Mouse (Mus musculus) hindbrain, embryonic 16.5 days (tissue): ENCODE measurements at regions not wholly inside any gene's neighbourhood (a gene's known extent, or its start where the extent isn't known, plus 50 kb on each side); places are given as distances from the start of the nearest gene placed in this dataset.

ENCODE experiments used
- ATAC-seq: fragments of 200-750 bp; cut with Nextera tagmentation; 2 replicates; pipeline ENCODE4 v1.8.0; 2017; ENCODE audit warnings: moderate TSS enrichment, moderate library complexity
- H3K27ac ChIP-seq: fragments of 300-500 bp; sonication (generic); 2 replicates; pipeline ENCODE4 v1.5.1; 2014; ENCODE audit warnings: low read depth, mild to moderate bottlenecking, control low read depth, low read length, moderate library complexity
- H3K27me3 ChIP-seq: fragments of 300-500 bp; sonication (generic); replicated peaks from 2 replicates; pipeline ENCODE4 v1.6.1; 2014; ENCODE audit warnings: low read length; ENCODE audit not compliant: control insufficient read depth, insufficient read depth
- H3K36me3 ChIP-seq: fragments of 300-500 bp; sonication (generic); 2 replicates; pipeline ENCODE4 v1.6.1; 2014; ENCODE audit warnings: mild to moderate bottlenecking, low read length, moderate library complexity, mixed read lengths; ENCODE audit not compliant: control insufficient read depth, insufficient read depth
- H3K4me1 ChIP-seq: fragments of 300-500 bp; sonication (generic); 2 replicates; pipeline ENCODE4 v1.6.1; 2014; ENCODE audit warnings: low read depth, low read length; ENCODE audit not compliant: control insufficient read depth, insufficient read depth
- H3K4me2 ChIP-seq: fragments of 300-500 bp; sonication (generic); 2 replicates; pipeline ENCODE4 v1.6.1; 2014; ENCODE audit warnings: mild to moderate bottlenecking, low read length, control low read depth, moderate library complexity
- H3K4me3 ChIP-seq: fragments of 300-500 bp; sonication (generic); 2 replicates; pipeline ENCODE4 v1.5.1; 2014; ENCODE audit warnings: mild to moderate bottlenecking, low read length, control low read depth, moderate library complexity
- H3K9ac ChIP-seq: fragments of 300-500 bp; sonication (generic); 2 replicates; pipeline ENCODE4 v1.6.1; 2014; ENCODE audit warnings: low read depth, mild to moderate bottlenecking, control low read depth, low read length, moderate library complexity
- H3K9me3 ChIP-seq: fragments of 300-500 bp; sonication (generic); 2 replicates; pipeline ENCODE4 v1.6.1; 2014; ENCODE audit warnings: mild to moderate bottlenecking, low read length, moderate library complexity; ENCODE audit not compliant: control insufficient read depth
- WGBS: fragments of 180-500 bp; shearing (Covaris S2); extraction: QIAGEN DNeasy Blood & Tissue Kit; methylation state at CpG from one replicate; pipeline ENCODE4 v1.1.7; 2014; 5-methylcytosine and 5-hydroxymethylcytosine counted together

GRCm38 (mm10) chr1:128535537-128536150 lies 56.4 kb downstream of the Cxcr4 start:
- Histone ChIP-seq H3K27me3 (no peaks in the 10 kb centered on the region), H3K36me3 (no peaks in the 10 kb centered on the region), H3K4me3 (no peak overlapping the region), H3K4me2 (no peak overlapping the region), H3K9ac (no peak overlapping the region), H3K9me3 (no peaks in the 10 kb centered on the region), H3K27ac (no peak overlapping the region), H3K4me1 (peaks cover 3% of the 10 kb centered on the region; the same call in 1 of the 2 replicates)
- ATAC-seq: no peak
- WGBS: 63% methylated on average over 10 of the region's 10 CpGs

DNA sequence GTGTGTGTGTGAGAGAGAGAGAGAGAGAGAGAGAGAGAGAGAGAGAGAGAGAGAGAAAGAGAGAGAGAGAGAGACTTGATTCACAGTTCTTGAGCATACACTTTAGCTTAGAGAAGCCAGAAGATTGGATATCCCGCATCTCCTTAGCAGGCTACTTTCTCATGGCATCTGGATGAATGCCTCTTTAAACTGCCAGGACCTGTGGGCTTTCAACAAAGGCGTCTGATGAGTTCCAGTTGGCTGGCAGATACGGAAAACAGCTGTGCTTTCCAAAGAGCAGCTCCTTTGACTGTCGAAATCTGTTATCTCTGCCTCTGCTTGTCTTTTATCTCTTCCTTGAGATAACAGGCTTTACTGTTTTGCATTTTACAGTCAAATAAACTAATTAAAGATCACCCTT lies 59.5 kb downstream of the Cxcr4 start:
- no peak overlapping the region for H3K9ac ChIP-seq
- no peaks in the 10 kb centered on the region for H3K9me3 ChIP-seq
- no peak overlapping the region for H3K4me3 ChIP-seq
- ATAC-seq: no peak
- H3K27me3 ChIP-seq: no peaks in the 10 kb centered on the region
- H3K4me2 ChIP-seq: no peak overlapping the region
- no peaks in the 10 kb centered on the region; the same call in 1 of the 2 replicates for H3K4me1 ChIP-seq
- no peaks in the 10 kb centered on the region for H3K36me3 ChIP-seq
- WGBS: 5% methylated on average over 4 of the region's 4 CpGs
- no peak overlapping the region for H3K27ac ChIP-seq

- no peak for ATAC-seq
- 85% methylated on average over 4 of the region's 4 CpGs for WGBS
- no peaks in the 10 kb centered on the region for H3K36me3 ChIP-seq
- no peaks in the 10 kb centered on the region; the same call in 1 of the 2 replicates for H3K4me1 ChIP-seq
- H3K27me3 ChIP-seq: no peaks in the 10 kb centered on the region
- no peak overlapping the region for H3K4me3 ChIP-seq
- no peak overlapping the region for H3K27ac ChIP-seq
- H3K4me2 ChIP-seq: no peak overlapping the region
- no peaks in the 10 kb centered on the region for H3K9me3 ChIP-seq
- H3K9ac ChIP-seq: no peak overlapping the region
Measured at GRCm38 (mm10) chr1:128529808-128530545, 62.1 kb downstream of the Cxcr4 start.

DNA sequence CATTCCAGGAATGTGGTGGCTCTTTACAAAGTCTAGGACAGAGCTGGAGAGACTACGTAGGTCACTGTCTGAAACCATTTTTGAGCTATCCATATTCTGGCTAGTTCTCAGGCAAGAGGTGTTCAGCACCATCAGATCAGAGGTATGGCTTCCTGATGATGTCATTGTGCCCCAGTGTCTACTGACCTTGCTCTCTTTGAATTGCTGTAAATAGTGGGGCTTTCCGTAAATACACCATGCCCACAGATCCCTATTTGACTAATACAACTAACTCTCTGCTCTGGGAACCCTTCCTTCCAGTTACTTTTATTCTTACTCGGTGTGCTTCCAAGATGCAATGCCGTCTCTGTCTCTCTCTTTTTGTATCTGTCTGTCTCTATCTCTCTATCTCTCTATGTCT lies 72.9 kb downstream of the Cxcr4 start:
- H3K27me3 ChIP-seq: no peaks in the 10 kb centered on the region
- no peak overlapping the region for H3K27ac ChIP-seq
- H3K4me1 ChIP-seq: no peaks in the 10 kb centered on the region
- H3K4me2 ChIP-seq: no peak overlapping the region
- no peaks in the 10 kb centered on the region for H3K9me3 ChIP-seq
- no peak overlapping the region for H3K9ac ChIP-seq
- no peaks in the 10 kb centered on the region for H3K36me3 ChIP-seq
- 91% methylated on average over 4 of the region's 4 CpGs for WGBS
- no peak overlapping the region for H3K4me3 ChIP-seq
- no peak for ATAC-seq

DNA sequence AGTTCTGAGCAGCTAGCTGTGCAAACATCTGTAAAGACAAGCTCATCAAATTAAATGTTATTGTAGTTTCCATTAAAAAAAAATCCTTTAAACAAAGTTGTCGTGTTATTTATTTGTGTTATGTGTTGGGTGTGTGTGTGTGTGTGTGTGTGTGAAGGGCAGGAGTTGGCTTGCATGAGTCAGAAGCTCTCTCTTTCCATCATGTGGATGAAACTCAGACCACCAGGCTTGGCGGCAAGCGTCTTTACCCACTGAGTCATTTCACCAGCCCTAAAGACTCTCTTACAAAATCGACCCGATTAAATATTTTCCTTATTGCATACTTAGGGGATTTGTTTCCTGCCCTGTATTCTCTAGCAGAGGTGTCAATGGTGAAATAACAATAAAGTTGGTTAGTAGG lies 73.6 kb downstream of the Cxcr4 start:
- Histone ChIP-seq H3K4me3 (no peak overlapping the region), H3K9ac (no peak overlapping the region), H3K9me3 (no peaks in the 10 kb centered on the region), H3K4me1 (no peaks in the 10 kb centered on the region), H3K27me3 (no peaks in the 10 kb centered on the region), H3K36me3 (no peaks in the 10 kb centered on the region), H3K27ac (no peak overlapping the region), H3K4me2 (no peak overlapping the region)
- no peak for ATAC-seq
- 92% methylated on average over 5 of the region's 5 CpGs for WGBS

GRCm38 (mm10) chr1:128517351-128517750 lies 74.7 kb downstream of the Cxcr4 start:
- Histone ChIP-seq H3K4me3 (no peak overlapping the region), H3K27me3 (no peaks in the 10 kb centered on the region), H3K27ac (no peak overlapping the region), H3K36me3 (no peaks in the 10 kb centered on the region), H3K4me2 (no peak overlapping the region), H3K4me1 (no peaks in the 10 kb centered on the region), H3K9ac (no peak overlapping the region), H3K9me3 (no peaks in the 10 kb centered on the region)
- WGBS: 97% methylated on average over 1 of the region's 1 CpGs
- no peak for ATAC-seq

DNA sequence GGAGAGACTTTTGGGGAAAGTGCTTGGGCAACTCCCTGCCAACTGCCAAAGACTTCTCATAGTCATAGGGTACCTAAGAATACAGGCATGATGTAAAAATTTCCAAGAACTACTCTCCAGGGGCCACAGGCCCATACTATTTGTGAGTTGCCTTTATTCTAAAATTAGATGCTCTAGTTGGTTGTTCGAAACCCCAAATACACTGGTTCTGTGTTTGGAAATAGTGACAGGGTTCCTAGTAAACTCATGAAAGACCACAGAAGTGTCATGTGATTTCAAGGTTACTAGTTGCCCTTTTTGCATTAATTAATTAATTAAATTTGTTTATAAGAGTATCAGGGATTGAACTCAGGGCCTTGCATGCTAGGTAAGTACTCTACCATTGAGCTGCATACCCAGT lies 77.8 kb downstream of the Cxcr4 start:
- H3K9ac ChIP-seq: no peak overlapping the region
- H3K27me3 ChIP-seq: no peaks in the 10 kb centered on the region
- ATAC-seq: no peak
- H3K4me1 ChIP-seq: no peaks in the 10 kb centered on the region
- no peak overlapping the region for H3K27ac ChIP-seq
- H3K9me3 ChIP-seq: no peaks in the 10 kb centered on the region
- WGBS: 92% methylated on average over 1 of the region's 1 CpGs
- H3K36me3 ChIP-seq: no peaks in the 10 kb centered on the region
- H3K4me3 ChIP-seq: no peak overlapping the region
- no peak overlapping the region for H3K4me2 ChIP-seq

DNA sequence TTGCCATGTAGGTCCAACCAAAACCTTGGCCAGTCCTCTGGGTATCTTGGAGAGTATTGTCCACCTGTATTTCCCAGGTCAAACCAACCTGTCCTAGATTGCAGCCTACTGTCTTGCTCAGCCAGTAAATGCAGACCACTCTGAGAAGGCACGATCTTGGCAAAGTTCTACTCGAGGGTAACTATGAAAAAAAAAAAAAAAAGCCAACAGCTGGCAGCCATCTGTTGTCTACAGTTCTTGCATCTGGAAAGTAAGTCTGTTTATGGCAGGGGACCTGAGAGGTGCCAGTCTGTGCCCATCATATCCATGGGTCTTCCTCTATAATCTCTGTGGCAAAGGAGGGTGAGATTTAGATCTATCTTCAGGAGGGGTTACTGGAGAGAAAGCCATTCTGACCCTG lies 78.2 kb downstream of the Cxcr4 start:
- Histone ChIP-seq H3K9ac (no peak overlapping the region), H3K27me3 (no peaks in the 10 kb centered on the region), H3K4me2 (no peak overlapping the region), H3K4me1 (no peaks in the 10 kb centered on the region), H3K4me3 (no peak overlapping the region), H3K27ac (no peak overlapping the region), H3K36me3 (no peaks in the 10 kb centered on the region), H3K9me3 (no peaks in the 10 kb centered on the region)
- 76% methylated on average over 2 of the region's 2 CpGs for WGBS
- no peak for ATAC-seq

DNA sequence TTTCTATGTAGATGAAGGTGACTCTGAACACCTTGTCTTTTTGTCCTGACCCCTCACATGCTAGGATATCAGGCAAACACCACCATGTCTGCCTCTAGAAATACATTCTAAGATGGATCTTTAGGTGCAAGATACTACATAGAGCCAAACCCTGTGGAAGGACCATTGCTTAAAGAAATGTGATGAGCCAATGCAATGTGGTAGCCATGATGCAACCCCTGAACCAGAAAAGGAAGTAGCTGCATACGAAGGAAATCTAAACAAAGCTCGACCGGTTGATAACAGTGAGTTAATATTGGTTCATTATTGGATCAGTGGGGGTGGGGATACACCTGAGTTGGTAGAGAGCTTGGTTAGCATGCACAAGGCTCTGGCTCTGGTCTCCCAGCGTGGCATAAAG lies 78.9 kb downstream of the Cxcr4 start:
- Histone ChIP-seq H3K27ac (no peak overlapping the region), H3K9me3 (no peaks in the 10 kb centered on the region), H3K36me3 (no peaks in the 10 kb centered on the region), H3K4me1 (no peaks in the 10 kb centered on the region), H3K4me3 (no peak overlapping the region), H3K27me3 (no peaks in the 10 kb centered on the region), H3K4me2 (no peak overlapping the region), H3K9ac (no peak overlapping the region)
- WGBS: 90% methylated on average over 4 of the region's 4 CpGs
- no peak for ATAC-seq
